Comparison of ENCODE assay signal across 11 mouse cellular contexts in the genomic region with DNA sequence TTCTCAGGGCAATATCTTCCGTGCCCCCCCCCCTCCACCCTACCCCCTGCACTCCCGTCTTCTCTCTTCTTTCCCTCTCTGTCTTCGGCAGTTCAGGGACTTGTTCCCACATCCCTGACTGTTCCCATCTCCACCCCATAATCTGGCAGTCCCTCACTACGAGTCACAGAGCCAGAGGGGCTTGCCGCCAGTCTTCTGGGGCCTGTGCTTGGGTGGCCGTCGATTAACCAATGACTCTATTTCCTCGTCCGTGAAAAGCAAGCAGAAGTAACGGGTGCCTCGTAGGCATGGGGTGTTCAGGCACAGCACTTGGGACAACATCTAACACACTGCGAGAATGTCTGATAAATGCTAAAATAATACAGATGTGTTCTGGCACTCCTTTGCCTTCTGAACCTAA.
DNase-seq lines count a peak whose midpoint lies in the region; ATAC-seq and TF ChIP-seq lines count a peak whose summit lies in the region.
"Had no signal": no experiment of that assay in that cellular context is flagged by ENCODE, and none has a peak within 500 bp of the region (broad histone marks: within the 10 kb centered on the region; RNA-seq: fewer than 3 reads in every experiment).

No protein-coding gene starts in this region.

- H3K27me3 ChIP-seq in hindbrain, embryonic 14.5 days (ENCODE audit: control insufficient read depth, insufficient read depth, low read length): no peaks in the 10 kb centered on the region
- H3K27me3 ChIP-seq in hindbrain, embryonic 11.5 days (ENCODE audit: control insufficient read depth, insufficient read depth, low read length): no peaks in the 10 kb centered on the region
- H3K27me3 ChIP-seq in hindbrain, embryonic 16.5 days (replicated peaks; ENCODE audit: control insufficient read depth, insufficient read depth, low read length): no peaks in the 10 kb centered on the region
- no peaks in the 10 kb centered on the region for H3K27me3 ChIP-seq in thymus, adult 2 months (ENCODE audit: control insufficient read depth, insufficient read depth, low read length)
- H3K27me3 ChIP-seq: embryonic facial prominence, embryonic 13.5 days had no signal

- peaks cover 39% of the 10 kb centered on the region for H3K4me1 ChIP-seq in hindbrain, embryonic 14.5 days (replicated peaks; ENCODE audit: control insufficient read depth, insufficient read depth, low read length)
- H3K4me1 ChIP-seq in hindbrain, embryonic 11.5 days (replicated peaks; ENCODE audit: control insufficient read depth, insufficient read depth, low read length): no peaks in the 10 kb centered on the region
- H3K4me1 ChIP-seq in hindbrain, embryonic 16.5 days (ENCODE audit: control insufficient read depth, insufficient read depth, low read depth, low read length): peaks cover 20% of the 10 kb centered on the region
- peaks cover 9% of the 10 kb centered on the region; the same call in 1 of the 2 replicates for H3K4me1 ChIP-seq in thymus, adult 2 months (replicated peaks; ENCODE audit: control insufficient read depth, insufficient read depth, low read length)

- DNase-seq in hindbrain, embryonic 14.5 days (ENCODE audit: low spot score): no peak
- no peak for DNase-seq in hindbrain, embryonic 11.5 days (ENCODE audit: low spot score)
- peak; percentile 9 to 25 for DNase-seq in urinary bladder, postnatal 36 days (ENCODE audit: low spot score in 2 of 2)
- no peak for DNase-seq in urinary bladder, adult 18-20 months (ENCODE audit: low spot score in 2 of 2)
- no peak for DNase-seq in thymus, adult 2 months
- DNase-seq in spleen, postnatal 36 days (ENCODE audit: low spot score in 2 of 2): no peak
- DNase-seq: kidney, postnatal 25 days; liver; retina, postnatal 1 day had no signal

- no peak for TF ChIP-seq CTCF in thymus, adult 2 months (IDR thresholded peaks at IDR 0.05; ENCODE audit: borderline replicate concordance, control insufficient read depth, extremely low read depth, insufficient read depth, low read length, poor library complexity)

- no peak overlapping the region for H3K27ac ChIP-seq in hindbrain, embryonic 14.5 days
- H3K27ac ChIP-seq in hindbrain, embryonic 11.5 days (ENCODE audit: low read depth, low read length): no peak overlapping the region
- no peak overlapping the region for H3K27ac ChIP-seq in hindbrain, embryonic 16.5 days (ENCODE audit: low read depth, low read length)
- no peak overlapping the region for H3K27ac ChIP-seq in thymus, adult 2 months (ENCODE audit: control insufficient read depth, insufficient read depth, low read length)
- H3K27ac ChIP-seq: embryonic facial prominence, embryonic 13.5 days had no signal

- 84% methylated on average over 12 of the region's 12 CpGs for WGBS in hindbrain, embryonic 14.5 days
- WGBS in hindbrain, embryonic 11.5 days: 83% methylated on average over 12 of the region's 12 CpGs
- WGBS in hindbrain, embryonic 16.5 days: 78% methylated on average over 12 of the region's 12 CpGs
- WGBS in thymus, adult 2 months: 90% methylated on average over 12 of the region's 12 CpGs

- H3K36me3 ChIP-seq in hindbrain, embryonic 14.5 days (replicated peaks; ENCODE audit: control insufficient read depth, insufficient read depth): no peaks in the 10 kb centered on the region
- no peaks in the 10 kb centered on the region for H3K36me3 ChIP-seq in hindbrain, embryonic 11.5 days (ENCODE audit: control insufficient read depth, insufficient read depth, low read length)
- H3K36me3 ChIP-seq in hindbrain, embryonic 16.5 days (ENCODE audit: control insufficient read depth, insufficient read depth, low read length): no peaks in the 10 kb centered on the region
- no peaks in the 10 kb centered on the region for H3K36me3 ChIP-seq in thymus, adult 2 months (ENCODE audit: control insufficient read depth, insufficient read depth, low read length)
- H3K36me3 ChIP-seq: embryonic facial prominence, embryonic 13.5 days had no signal

- no peak for TF ChIP-seq POLR2A in thymus, adult 2 months (IDR thresholded peaks at IDR 0.05; ENCODE audit: control insufficient read depth, extremely low read depth, insufficient read depth, low read length, poor library complexity)

- no peaks in the 10 kb centered on the region for H3K9me3 ChIP-seq in hindbrain, embryonic 14.5 days (ENCODE audit: control insufficient read depth, low read length)
- no peaks in the 10 kb centered on the region for H3K9me3 ChIP-seq in hindbrain, embryonic 11.5 days (ENCODE audit: control insufficient read depth, low read length)
- no peaks in the 10 kb centered on the region for H3K9me3 ChIP-seq in hindbrain, embryonic 16.5 days (ENCODE audit: control insufficient read depth, low read length)
- H3K9me3 ChIP-seq: embryonic facial prominence, embryonic 13.5 days had no signal

- H3K4me3 ChIP-seq in hindbrain, embryonic 14.5 days (replicated peaks; ENCODE audit: low read length): no peak overlapping the region
- H3K4me3 ChIP-seq in hindbrain, embryonic 11.5 days (ENCODE audit: low read depth, low read length): no peak overlapping the region
- H3K4me3 ChIP-seq in hindbrain, embryonic 16.5 days (ENCODE audit: low read length): no peak overlapping the region
- no peak overlapping the region for H3K4me3 ChIP-seq in thymus, adult 2 months (ENCODE audit: control insufficient read depth, insufficient read depth, low read length)
- H3K4me3 ChIP-seq: embryonic facial prominence, embryonic 13.5 days had no signal

- no peak for ATAC-seq in hindbrain, embryonic 14.5 days (ENCODE audit: low FRiP score)
- no peak for ATAC-seq in hindbrain, embryonic 11.5 days (ENCODE audit: low FRiP score)
- ATAC-seq in hindbrain, embryonic 16.5 days: no peak

- peak overlapping the region; percentile 62 for H3K4me2 ChIP-seq in hindbrain, embryonic 14.5 days (replicated peaks)
- H3K4me2 ChIP-seq in hindbrain, embryonic 11.5 days (replicated peaks; ENCODE audit: low read depth, low read length): no peak overlapping the region
- peak overlapping the region; percentile 59 for H3K4me2 ChIP-seq in hindbrain, embryonic 16.5 days (ENCODE audit: low read length)

- no peak overlapping the region for H3K9ac ChIP-seq in hindbrain, embryonic 14.5 days
- no peak overlapping the region for H3K9ac ChIP-seq in hindbrain, embryonic 11.5 days (ENCODE audit: low read depth, low read length)
- H3K9ac ChIP-seq in hindbrain, embryonic 16.5 days (ENCODE audit: low read depth, low read length): no peak overlapping the region
- H3K9ac ChIP-seq: embryonic facial prominence, embryonic 13.5 days had no signal

Comparison
In these comparisons a context has a peak if more than half of its experiments do, and no peak if none do; other contexts are left out.
1. DNase-seq: peak in urinary bladder, postnatal 36 days (2 of 2); none in hindbrain, embryonic 14.5 days (single experiment), hindbrain, embryonic 11.5 days (single experiment), urinary bladder, adult 18-20 months (0 of 2), thymus, adult 2 months (single experiment) and spleen, postnatal 36 days (0 of 2).